Mouse (Mus musculus) adrenal gland, postnatal 36 days (tissue): ENCODE results near the gene Tmem259. TPM values are rescaled to one million over a fixed set of nuclear protein-coding genes. Genes with fewer than 3 reads are reported as not detected.

Experiments
- DNase-seq, 2 experiments: peaks; one replicate each; pipeline ENCODE4 v3.0.0; 2021; ENCODE audit warnings: mixed read lengths in 1 of 2
- total RNA-seq, 2 experiments: library from RNA; stranded (reverse); gene quantifications; 2 replicates each; pipeline ENCODE4 v1.2.3; 2021

The Tmem259 gene
- total RNA-seq, 2 experiments from 2014 or later: 144 to 146 TPM

GRCm38 (mm10) chr10:79936284-79936910 is 47.7 kb downstream of the Tmem259 start:
- no peak for DNase-seq

GRCm38 (mm10) chr10:79934794-79935569 is 49.1 kb downstream of the Tmem259 start:
- no peak for DNase-seq

GRCm38 (mm10) chr10:79934272-79934721 is 49.8 kb downstream of the Tmem259 start:
- DNase-seq: peak; percentile 75 to 84

GRCm38 (mm10) chr10:79933861-79934260 is 50.3 kb downstream of the Tmem259 start:
- no peak for DNase-seq

- no peak for DNase-seq
Measured at GRCm38 (mm10) chr10:79933145-79933679, 50.9 kb downstream of the Tmem259 start.

- DNase-seq: peak in 1 of 2 experiments; percentile 57
Measured at GRCm38 (mm10) chr10:79932736-79933135, 51.4 kb downstream of the Tmem259 start.

- no peak for DNase-seq
Measured at GRCm38 (mm10) chr10:79931797-79932196, 52.3 kb downstream of the Tmem259 start.

- no peak for DNase-seq
Measured at GRCm38 (mm10) chr10:79930826-79931186, 53.3 kb downstream of the Tmem259 start.

GRCm38 (mm10) chr10:79929967-79930825 is 53.9 kb downstream of the Tmem259 start:
- no peak for DNase-seq

- DNase-seq: no peak
Measured at GRCm38 (mm10) chr10:79928907-79929701, 55.0 kb downstream of the Tmem259 start.

- peak; percentile 66 to 67 for DNase-seq
Measured at GRCm38 (mm10) chr10:79928030-79928694, 56.0 kb downstream of the Tmem259 start.

GRCm38 (mm10) chr10:79927324-79928029 is 56.7 kb downstream of the Tmem259 start:
- peak; percentile 53 to 64 for DNase-seq

GRCm38 (mm10) chr10:79926491-79927323 is 57.4 kb downstream of the Tmem259 start, which contains the start of gene Arid3a:
TSS of gene Arid3a (plus strand) at chr10:79927043.
- DNase-seq: peak; percentile 90 to 93

GRCm38 (mm10) chr10:79925785-79926490 is 58.2 kb downstream of the Tmem259 start:
- no peak for DNase-seq

GRCm38 (mm10) chr10:79924998-79925784 is 58.9 kb downstream of the Tmem259 start:
- peak; percentile 92 for DNase-seq
